Mouse (Mus musculus) CH12.LX (cell line): ENCODE measurements around the gene Tcea2.

Experiments
- BHLHE40 ChIP-seq: IDR thresholded peaks from 2 replicates; pipeline ENCODE4 v1.6.1; 2011; ENCODE audit warnings: mild to moderate bottlenecking, low read depth, low read length, improper control_type of control experiment
- CHD2 ChIP-seq: IDR thresholded peaks from 2 replicates; pipeline ENCODE4 v1.6.1; 2011; ENCODE audit warnings: low read length, improper control_type of control experiment
- CTCF ChIP-seq, 2 experiments: IDR thresholded peaks in 1 of 2; conservative IDR thresholded peaks in 1 of 2; 2 replicates each; pipeline ENCODE4 v1.5.1; 2011 to 2012; ENCODE audit warnings: low read depth in 2 of 2, low read length in 2 of 2, improper control_type of control experiment in 1 of 2, inconsistent platforms in 1 of 2, mild to moderate bottlenecking in 1 of 2, moderate library complexity in 1 of 2
- EP300 ChIP-seq: IDR thresholded peaks from 2 replicates; pipeline ENCODE4 v1.6.1; 2011; ENCODE audit warnings: low read length, improper control_type of control experiment
- HCFC1 ChIP-seq: IDR thresholded peaks from 2 replicates; pipeline ENCODE4 v1.6.1; 2012; ENCODE audit warnings: low read depth, mild to moderate bottlenecking, inconsistent platforms, low read length, improper control_type of control experiment
- KAT2A ChIP-seq: IDR thresholded peaks from 2 replicates; pipeline ENCODE4 v1.6.1; 2012; ENCODE audit warnings: low read length, improper control_type of control experiment, inconsistent platforms; ENCODE audit not compliant: insufficient replicate concordance
- MAX ChIP-seq: IDR thresholded peaks from 2 replicates; pipeline ENCODE4 v1.6.1; 2011; ENCODE audit warnings: low read length, improper control_type of control experiment
- MYC ChIP-seq: IDR thresholded peaks from 2 replicates; pipeline ENCODE4 v1.6.1; 2011; ENCODE audit warnings: low read depth, mild to moderate bottlenecking, improper control_type of control experiment, low read length
- PAX5 ChIP-seq: IDR thresholded peaks from 2 replicates; pipeline ENCODE4 v1.6.1; 2012; ENCODE audit warnings: low read length, inconsistent platforms, mixed read lengths
- RAD21 ChIP-seq: IDR thresholded peaks from 2 replicates; pipeline ENCODE4 v1.6.1; 2011; ENCODE audit warnings: low read depth, mild to moderate bottlenecking, low read length, improper control_type of control experiment, moderate library complexity
- ZNF384 ChIP-seq: IDR thresholded peaks from 2 replicates; pipeline ENCODE4 v1.6.1; 2012; ENCODE audit warnings: low read depth, low read length, improper control_type of control experiment, inconsistent platforms

- no peak for TF ChIP-seq MYC
- no peak for TF ChIP-seq PAX5
- TF ChIP-seq KAT2A = no peak
- TF ChIP-seq ZNF384 = no peak
- no peak for TF ChIP-seq RAD21
- TF ChIP-seq CTCF (conservative IDR thresholded peaks at IDR 0.05 in 1 of 2, IDR thresholded peaks at IDR 0.05 in 1 of 2; ENCODE audit: low read depth in 2 of 2, low read length in 2 of 2) = no peak
- no peak for TF ChIP-seq CHD2
- TF ChIP-seq EP300 = no peak
- TF ChIP-seq BHLHE40 = no peak
- no peak for TF ChIP-seq HCFC1
- no peak for TF ChIP-seq MAX
Measured at GRCm38 (mm10) chr2:181698241-181698640, 18.1 kb downstream of the Tcea2 start, which contains the start of gene Lkaaear1.
